Mouse (Mus musculus): ENCODE measurements around the gene Get4. TPM values are rescaled to one million over a fixed set of nuclear protein-coding genes. Genes with fewer than 3 reads are reported as not detected.

Gene Get4
- total RNA-seq, 2 experiments from 2014 or later: 44.8 to 48.9 TPM

DNA sequence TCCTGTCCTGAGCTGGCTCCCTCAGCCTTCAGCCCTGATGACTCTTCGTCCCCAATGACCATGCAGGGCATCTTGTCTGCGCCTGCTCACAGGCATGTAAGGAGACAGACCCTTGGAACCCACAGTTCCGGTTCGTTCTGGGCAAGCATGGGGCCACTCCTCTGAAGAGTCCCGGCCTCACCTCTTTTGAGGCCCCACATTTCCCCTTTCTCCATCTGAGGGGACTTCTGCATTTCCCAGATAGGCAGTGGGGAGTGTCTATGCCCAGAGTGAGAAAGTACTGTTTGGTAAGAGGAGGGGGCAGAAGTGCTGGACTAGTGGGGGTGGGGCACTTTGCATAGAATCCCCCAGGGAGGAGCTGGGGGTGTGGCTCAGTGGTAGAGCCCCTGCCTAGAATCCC, 35.0 kb downstream of the Get4 start:
- intact Hi-C loops (cut with DNase I): no loop called here
- no peak overlapping the region for H3K4me3 ChIP-seq
- no peak for TF ChIP-seq CTCF (IDR thresholded peaks at IDR 0.05)
- DNase-seq (ENCODE audit: extremely low spot score in 1 of 2, low spot score in 2 of 2): no peak
- peak overlapping the region; percentile 74 for H3K27ac ChIP-seq

GRCm38 (mm10) chr5:139287787-139288186, 35.7 kb downstream of the Get4 start:
- no peak for DNase-seq (ENCODE audit: extremely low spot score in 1 of 2, low spot score in 2 of 2)
- intact Hi-C loops (cut with DNase I): no loop called here
- Histone ChIP-seq H3K4me3 (no peak overlapping the region), H3K27ac (no peak overlapping the region)
- no peak for TF ChIP-seq CTCF (IDR thresholded peaks at IDR 0.05)

DNA sequence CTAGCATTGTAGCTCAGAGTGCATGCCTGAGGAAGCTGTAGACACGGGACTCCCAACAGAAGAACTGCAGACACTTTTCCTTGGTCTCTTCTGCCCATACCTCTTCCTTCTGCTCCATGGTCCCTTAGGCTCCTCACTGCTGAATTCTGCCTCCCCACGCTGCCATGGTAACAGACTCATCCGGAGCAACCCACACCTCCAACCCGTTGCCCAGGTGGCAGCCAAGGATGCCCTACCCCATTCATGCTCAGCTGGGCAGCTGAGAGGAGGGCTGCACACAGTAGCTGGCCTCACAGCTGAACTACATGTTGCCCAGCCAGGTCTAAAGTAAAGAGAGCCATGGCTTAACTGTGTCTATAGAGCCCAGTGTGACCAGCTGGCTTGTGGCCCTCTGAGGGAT, 36.5 kb downstream of the Get4 start:
- intact Hi-C loops (cut with DNase I): no loop called here
- H3K4me3 ChIP-seq: no peak overlapping the region

DNA sequence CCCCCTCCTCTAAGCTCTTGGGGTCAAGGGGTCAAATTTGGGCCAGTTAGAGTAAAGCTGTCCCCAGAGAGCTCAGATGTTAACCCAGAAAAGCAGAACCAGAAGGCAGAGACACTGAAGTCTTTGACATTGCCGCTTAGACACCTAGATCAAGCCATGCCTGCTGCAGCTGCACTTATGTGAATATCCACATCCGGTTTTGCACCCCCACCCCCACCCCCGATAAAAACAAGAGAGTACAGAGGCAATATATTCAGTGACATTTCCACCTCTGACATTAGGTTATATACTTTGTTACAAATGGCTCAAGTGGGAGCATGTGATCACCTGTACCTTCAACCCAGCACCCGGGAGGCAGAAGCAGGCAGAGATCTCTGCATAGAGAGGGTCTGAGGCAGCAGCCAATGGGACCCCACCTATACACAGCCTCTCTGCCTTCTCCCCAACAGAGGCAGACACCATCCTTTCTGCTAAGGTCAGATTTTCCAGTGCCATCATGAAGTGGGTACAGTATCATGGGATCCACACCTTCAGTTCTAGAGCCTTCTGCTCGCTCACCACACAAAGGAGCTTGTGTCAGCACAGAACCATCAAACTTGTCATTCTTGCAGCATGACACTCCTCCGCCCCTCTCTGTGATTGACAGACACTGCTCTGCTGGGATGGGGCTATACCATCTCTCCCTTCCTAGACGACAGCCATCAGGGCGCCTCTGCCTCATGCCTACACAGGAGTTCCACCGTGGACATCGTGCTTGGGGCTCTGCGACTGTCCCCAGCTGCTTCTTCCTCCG, 38.5 kb downstream of the Get4 start:
- no peak for TF ChIP-seq CTCF (IDR thresholded peaks at IDR 0.05)
- no peak for DNase-seq (ENCODE audit: extremely low spot score in 1 of 2, low spot score in 2 of 2)
- Histone ChIP-seq H3K4me3 (no peak overlapping the region), H3K27ac (no peak overlapping the region)
- intact Hi-C loops (cut with DNase I): no loop called here

More for the DNA sequence above, 36.5 kb downstream of the Get4 start:
- H3K27ac ChIP-seq: no peak overlapping the region
- DNase-seq (ENCODE audit: extremely low spot score in 1 of 2, low spot score in 2 of 2): no peak
- no peak for TF ChIP-seq CTCF (IDR thresholded peaks at IDR 0.05)

DNA sequence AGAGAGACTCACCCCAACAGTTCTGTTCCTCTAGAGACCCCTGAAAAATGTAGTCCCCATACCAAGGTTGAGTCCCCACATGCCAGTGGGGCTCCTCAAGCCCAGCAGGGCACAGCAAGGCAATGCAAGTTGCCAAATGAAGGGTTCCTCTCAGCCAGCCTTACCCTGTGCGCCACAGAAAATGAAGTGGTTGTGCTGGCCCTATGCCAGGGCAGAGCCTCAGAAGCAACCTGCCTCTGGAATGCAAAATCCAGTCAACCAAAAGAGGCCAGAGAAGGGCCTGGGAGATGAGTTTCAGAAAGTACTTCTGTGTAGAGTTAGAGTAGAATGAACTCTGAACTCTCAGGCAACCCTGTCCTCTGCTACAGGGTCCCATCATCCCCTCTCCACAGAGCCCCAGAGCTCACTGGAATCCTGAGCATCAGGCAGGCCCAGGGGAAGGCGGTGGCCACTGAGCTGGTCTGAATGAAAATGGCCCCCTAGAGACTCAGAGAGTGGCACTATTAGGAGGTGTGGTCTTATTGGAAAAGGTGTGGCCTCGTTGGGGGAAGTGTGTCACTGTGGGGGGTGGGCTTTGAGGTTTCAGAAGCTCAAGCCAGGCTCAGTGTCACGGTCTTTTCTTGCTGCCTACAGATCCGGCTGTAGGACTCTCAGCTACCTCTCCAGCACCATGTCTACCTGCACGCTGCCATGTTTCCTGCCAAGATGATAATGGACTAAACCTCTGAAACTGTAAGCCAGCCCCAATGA, 39.9 kb downstream of the Get4 start:
- Histone ChIP-seq H3K27ac (no peak overlapping the region), H3K4me3 (no peak overlapping the region)
- DNase-seq (ENCODE audit: extremely low spot score in 1 of 2, low spot score in 2 of 2): no peak
- no peak for TF ChIP-seq CTCF (IDR thresholded peaks at IDR 0.05)
- intact Hi-C loops (cut with DNase I): no loop called here

DNA sequence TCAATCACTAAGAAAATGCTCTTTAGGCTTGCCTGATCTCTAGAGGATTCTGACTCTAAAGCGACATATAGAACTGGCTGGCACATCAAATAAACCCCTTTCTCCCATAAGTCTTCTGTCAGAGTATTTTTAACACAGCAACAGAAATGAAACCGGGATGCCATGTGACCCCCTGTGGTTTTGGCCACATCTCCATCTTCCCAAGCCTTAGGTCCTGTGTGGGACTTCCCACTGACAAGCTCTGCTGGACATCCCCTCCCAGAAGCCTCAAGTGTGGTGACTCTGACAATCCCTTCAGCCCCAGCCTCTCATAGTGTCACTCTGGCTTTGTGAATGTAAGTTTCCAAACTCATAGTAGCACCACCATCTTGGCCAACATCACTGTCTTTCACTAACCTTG, 42.0 kb downstream of the Get4 start:
- intact Hi-C loops (cut with DNase I): no loop called here
- H3K27ac ChIP-seq: no peak overlapping the region
- no peak for DNase-seq (ENCODE audit: extremely low spot score in 1 of 2, low spot score in 2 of 2)
- H3K4me3 ChIP-seq: no peak overlapping the region
- no peak for TF ChIP-seq CTCF (IDR thresholded peaks at IDR 0.05)

DNA sequence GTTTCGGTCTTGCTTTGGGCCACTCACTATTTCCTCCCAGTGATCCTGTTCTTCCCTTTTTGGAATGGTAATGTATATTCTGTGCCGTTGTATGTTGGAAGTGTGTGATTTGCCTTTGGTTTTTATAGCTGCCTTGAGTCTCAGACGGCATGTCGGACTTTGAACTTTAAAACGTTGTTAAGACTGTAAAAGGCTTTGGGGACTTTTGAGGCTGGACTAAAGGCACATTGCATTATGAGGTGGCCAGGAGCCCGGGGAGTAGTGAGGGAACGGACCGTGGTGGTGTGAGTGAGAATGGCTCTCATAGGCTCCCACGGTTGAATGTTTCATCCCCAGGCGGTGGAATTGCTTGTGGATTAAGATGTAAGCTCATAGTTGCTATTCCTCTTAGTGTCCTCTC, 45.0 kb downstream of the Get4 start:
- H3K27ac ChIP-seq: no peak overlapping the region
- no peak overlapping the region for H3K4me3 ChIP-seq
- no peak for TF ChIP-seq CTCF (IDR thresholded peaks at IDR 0.05)
- intact Hi-C loops (cut with DNase I): no loop called here
- DNase-seq (ENCODE audit: extremely low spot score in 1 of 2, low spot score in 2 of 2): no peak

DNA sequence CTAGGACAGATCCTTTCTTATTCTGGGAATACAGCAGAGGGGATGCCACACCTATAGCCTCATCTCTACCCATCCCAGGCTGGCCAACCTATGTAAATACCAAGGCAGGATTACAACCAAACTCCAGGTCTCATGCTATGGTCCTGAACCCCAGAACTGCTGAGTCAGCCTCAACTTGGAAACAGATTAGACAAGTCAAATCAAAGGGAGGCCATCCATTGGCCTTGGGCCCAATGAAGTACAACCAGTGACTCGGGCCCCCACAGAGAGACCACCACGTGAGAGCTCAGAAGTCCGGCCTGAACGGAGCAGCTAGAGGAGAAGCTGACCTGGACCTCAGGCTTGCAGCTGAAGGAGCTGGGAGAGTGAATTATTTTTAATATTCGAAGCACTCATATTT, 45.6 kb downstream of the Get4 start:
- Histone ChIP-seq H3K4me3 (no peak overlapping the region), H3K27ac (no peak overlapping the region)
- TF ChIP-seq CTCF (IDR thresholded peaks at IDR 0.05): no peak
- intact Hi-C loops (cut with DNase I): no loop called here
- no peak for DNase-seq (ENCODE audit: extremely low spot score in 1 of 2, low spot score in 2 of 2)

DNA sequence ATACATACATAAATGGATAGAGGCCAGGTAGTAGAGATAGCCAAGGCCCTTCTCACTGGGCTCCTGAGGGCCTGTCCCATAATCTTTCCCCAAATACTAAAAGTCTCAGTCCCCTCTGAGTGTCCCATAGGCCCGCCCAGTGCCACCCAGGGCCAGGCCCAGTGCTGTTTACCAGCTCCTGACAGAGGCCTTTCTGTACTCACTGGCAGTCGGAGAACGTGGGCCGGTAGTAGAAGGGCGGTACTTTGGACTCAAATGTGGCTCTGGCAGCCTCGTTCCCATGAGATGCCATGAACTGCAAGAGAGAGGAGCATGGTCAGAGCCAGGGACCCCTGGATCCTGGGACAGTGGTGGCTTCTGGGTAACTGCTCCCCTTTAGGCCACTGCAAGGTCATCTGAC, 50.0 kb downstream of the Get4 start:
- TF ChIP-seq CTCF (IDR thresholded peaks at IDR 0.05): no peak
- Histone ChIP-seq H3K4me3 (no peak overlapping the region), H3K27ac (peak overlapping the region; percentile 72)
- DNase-seq (ENCODE audit: extremely low spot score in 1 of 2, low spot score in 2 of 2): no peak
- intact Hi-C loops (cut with DNase I): no loop called here

- no peak for DNase-seq (ENCODE audit: extremely low spot score in 1 of 2, low spot score in 2 of 2)
- no peak overlapping the region for H3K27ac ChIP-seq
- no peak overlapping the region for H3K4me3 ChIP-seq
- intact Hi-C loops (cut with DNase I): no loop called here
- no peak for TF ChIP-seq CTCF (IDR thresholded peaks at IDR 0.05)
These were observed 51.5 kb downstream of the Get4 start for GRCm38 (mm10) chr5:139303646-139304061.

- DNase-seq (ENCODE audit: extremely low spot score in 1 of 2, low spot score in 2 of 2): no peak
- Histone ChIP-seq H3K27ac (no peak overlapping the region), H3K4me3 (no peak overlapping the region)
- no peak for TF ChIP-seq CTCF (IDR thresholded peaks at IDR 0.05)
- intact Hi-C loops (cut with DNase I): no loop called here
These were observed 57.8 kb downstream of the Get4 start for GRCm38 (mm10) chr5:139309946-139310345.

- TF ChIP-seq CTCF (IDR thresholded peaks at IDR 0.05): no peak
- Histone ChIP-seq H3K4me3 (no peak overlapping the region), H3K27ac (no peak overlapping the region)
- no peak for DNase-seq (ENCODE audit: extremely low spot score in 1 of 2, low spot score in 2 of 2)
- intact Hi-C loops (cut with DNase I): no loop called here
These were observed 58.4 kb downstream of the Get4 start for GRCm38 (mm10) chr5:139310477-139310876.

Data from left cerebral cortex, adult 2 months (tissue).